Mouse (Mus musculus) neural tube, embryonic 12.5 days (tissue): ENCODE results near the gene Gm42517. TPM values are rescaled to one million over a fixed set of nuclear protein-coding genes. Genes with fewer than 3 reads are reported as not detected.

Experiments
- ATAC-seq: fragments of 200-750 bp; cut with Nextera tagmentation; 2 replicates; pipeline ENCODE4 v1.8.0; 2017; ENCODE audit warnings: low read depth, mild to moderate bottlenecking, moderate TSS enrichment, moderate library complexity; ENCODE audit not compliant: low FRiP score
- H3K27ac ChIP-seq: fragments of 300-500 bp; sonication (generic); 2 replicates; pipeline ENCODE4 v1.5.1; 2016
- H3K27me3 ChIP-seq: fragments of 300-500 bp; sonication (generic); replicated peaks from 2 replicates; pipeline ENCODE4 v1.6.1; 2016; ENCODE audit warnings: mild to moderate bottlenecking
- H3K36me3 ChIP-seq: fragments of 300-500 bp; sonication (generic); 2 replicates; pipeline ENCODE4 v1.6.1; 2016; ENCODE audit warnings: mild to moderate bottlenecking
- H3K4me1 ChIP-seq: fragments of 300-500 bp; sonication (generic); 2 replicates; pipeline ENCODE4 v1.6.1; 2016
- H3K4me2 ChIP-seq: fragments of 300-500 bp; sonication (generic); replicated peaks from 2 replicates; pipeline ENCODE4 v1.6.1; 2016; ENCODE audit warnings: mild to moderate bottlenecking
- H3K4me3 ChIP-seq: fragments of 300-500 bp; sonication (generic); 2 replicates; pipeline ENCODE4 v1.5.1; 2016
- H3K9ac ChIP-seq: fragments of 300-500 bp; sonication (generic); 2 replicates; pipeline ENCODE4 v1.6.1; 2016; ENCODE audit warnings: mild to moderate bottlenecking
- H3K9me3 ChIP-seq: fragments of 300-500 bp; sonication (generic); 2 replicates; pipeline ENCODE4 v1.6.1; 2016; ENCODE audit warnings: mild to moderate bottlenecking
- WGBS: fragments of 180-500 bp; shearing (Covaris S2); methylation state at CpG from one replicate; pipeline ENCODE4 v1.1.7; 2016; 5-methylcytosine and 5-hydroxymethylcytosine counted together
- polyA plus RNA-seq: library from polyadenylated mRNA; unstranded; fragments of >200 nt; fragmentation: Nextera tagmentation; extraction: Ambion mirVana; gene quantifications from 2 replicates; pipeline ENCODE4 v1.2.1, GENCODE M21; 2016

Gm42517 gene
- polyA plus RNA-seq, 1 experiment from 2014 or later = 0.51 TPM

DNA sequence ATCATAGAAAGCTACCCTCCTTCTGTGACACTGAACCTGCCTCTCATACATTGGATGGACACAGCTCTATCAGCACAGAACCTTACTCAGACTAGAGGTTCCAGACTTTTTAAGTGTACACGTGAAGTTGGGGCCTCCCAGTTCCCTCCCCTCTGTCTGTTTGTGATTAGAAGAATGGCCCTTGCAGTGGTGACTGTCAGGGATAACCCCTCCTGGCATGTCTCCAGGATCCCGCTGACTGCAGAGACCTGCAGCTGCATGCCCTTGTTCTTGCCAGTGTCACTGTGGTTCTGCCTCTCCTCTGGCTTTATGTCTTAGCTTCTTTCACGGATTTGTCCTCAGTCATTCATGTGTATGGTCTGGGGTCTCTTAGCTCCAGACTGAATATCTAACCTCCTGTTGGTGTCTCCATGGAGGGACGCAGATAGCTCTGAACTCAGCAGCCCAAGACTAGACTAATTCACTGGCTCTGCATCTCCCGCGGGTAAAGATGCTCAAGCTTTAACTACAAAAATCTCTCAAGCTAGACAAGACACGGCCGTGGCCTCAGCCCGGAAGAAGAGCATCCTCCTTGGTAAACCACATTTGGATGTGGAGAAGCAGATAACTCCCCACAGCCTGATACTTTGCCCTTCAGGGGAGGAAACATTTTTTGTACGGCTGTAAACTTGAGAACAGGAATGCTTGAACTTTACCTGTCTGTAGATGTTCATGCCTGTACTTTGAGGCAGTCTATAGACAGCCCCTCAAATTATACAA lies 22.2 kb downstream of the Gm42517 start:
- Histone ChIP-seq H3K9me3 (no peaks in the 10 kb centered on the region), H3K9ac (no peak overlapping the region), H3K4me3 (no peak overlapping the region), H3K27ac (no peak overlapping the region), H3K4me2 (no peak overlapping the region), H3K36me3 (peaks cover 39% of the 10 kb centered on the region), H3K4me1 (no peaks in the 10 kb centered on the region), H3K27me3 (no peaks in the 10 kb centered on the region)
- WGBS = 89% methylated on average over 10 of the region's 10 CpGs
- ATAC-seq = no peak

DNA sequence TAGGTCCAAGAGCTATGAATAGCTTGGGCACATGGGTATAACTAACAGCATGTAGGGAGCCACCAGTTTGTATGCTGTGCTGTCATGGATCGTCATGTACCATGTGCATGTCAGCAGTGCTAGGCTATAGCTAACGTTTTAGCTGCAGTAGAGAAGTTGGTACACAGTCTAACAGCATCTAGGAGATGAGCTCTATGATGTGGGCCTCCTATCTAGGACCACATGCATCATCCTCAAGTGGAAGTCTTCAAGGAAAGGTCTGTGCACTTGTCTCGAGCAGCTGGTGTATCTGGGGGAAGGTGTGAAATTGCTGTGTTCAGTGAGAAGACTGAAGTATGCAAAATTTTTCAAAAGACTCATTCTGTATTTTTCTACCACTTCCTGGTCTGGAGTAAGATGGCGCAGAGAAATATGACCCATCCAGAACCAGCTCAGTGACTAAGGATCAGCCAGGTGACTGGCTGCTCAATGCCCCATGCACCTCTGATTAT lies 24.0 kb downstream of the Gm42517 start:
- Histone ChIP-seq H3K36me3 (peaks cover 39% of the 10 kb centered on the region), H3K27me3 (no peaks in the 10 kb centered on the region), H3K4me1 (no peaks in the 10 kb centered on the region), H3K4me3 (no peak overlapping the region), H3K9ac (no peak overlapping the region), H3K27ac (no peak overlapping the region), H3K4me2 (no peak overlapping the region), H3K9me3 (no peaks in the 10 kb centered on the region)
- 92% methylated on average over 4 of the region's 4 CpGs for WGBS
- ATAC-seq = no peak

DNA sequence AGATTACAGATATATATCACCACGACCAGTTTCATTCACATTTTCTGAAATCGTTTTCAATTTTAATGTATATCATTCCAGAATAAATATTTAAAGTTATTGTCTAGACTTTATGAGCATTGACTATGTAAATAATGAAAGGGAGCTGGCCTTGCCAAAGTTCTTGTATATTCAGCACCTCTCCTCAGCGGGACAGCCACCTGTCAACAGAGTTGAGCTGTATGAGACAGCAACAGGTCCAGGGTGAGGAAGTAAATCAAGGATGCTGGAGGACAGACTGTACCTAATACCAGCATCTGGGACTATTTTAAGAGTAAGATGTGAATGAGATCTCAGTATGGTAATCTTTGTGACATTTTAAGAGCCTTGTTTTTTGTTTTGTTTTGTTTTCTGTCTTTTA lies 29.7 kb downstream of the Gm42517 start:
- WGBS = 78% methylated on average over 3 of the region's 3 CpGs
- Histone ChIP-seq H3K27me3 (no peaks in the 10 kb centered on the region), H3K4me1 (no peaks in the 10 kb centered on the region), H3K36me3 (peaks cover 36% of the 10 kb centered on the region), H3K27ac (no peak overlapping the region), H3K4me2 (no peak overlapping the region), H3K9me3 (no peaks in the 10 kb centered on the region), H3K9ac (no peak overlapping the region), H3K4me3 (no peak overlapping the region)
- ATAC-seq = no peak

DNA sequence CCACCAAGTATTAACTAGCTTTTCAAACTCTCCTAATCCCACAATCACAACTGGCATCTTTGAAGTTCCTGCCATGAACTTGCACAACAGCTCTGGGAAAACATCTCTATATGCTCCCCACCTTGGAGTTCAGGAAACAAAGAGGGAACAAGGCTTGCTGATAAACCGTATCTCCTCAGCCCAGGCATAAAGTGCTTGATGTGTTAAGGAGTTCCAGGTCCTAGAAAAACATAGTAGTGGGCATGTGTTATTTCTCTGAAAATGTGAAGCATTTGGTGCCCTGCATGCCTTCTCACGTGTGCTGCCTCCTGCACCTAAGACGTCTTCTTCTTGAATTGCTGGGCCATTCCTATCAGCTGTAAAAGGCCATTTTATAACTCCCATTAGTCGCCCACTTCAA lies 30.3 kb downstream of the Gm42517 start:
- no peak for ATAC-seq
- Histone ChIP-seq H3K27ac (no peak overlapping the region), H3K9me3 (no peaks in the 10 kb centered on the region), H3K4me3 (no peak overlapping the region), H3K9ac (no peak overlapping the region), H3K4me1 (no peaks in the 10 kb centered on the region), H3K4me2 (no peak overlapping the region), H3K36me3 (peaks cover 43% of the 10 kb centered on the region), H3K27me3 (no peaks in the 10 kb centered on the region)
- WGBS = 38% methylated on average over 4 of the region's 4 CpGs

DNA sequence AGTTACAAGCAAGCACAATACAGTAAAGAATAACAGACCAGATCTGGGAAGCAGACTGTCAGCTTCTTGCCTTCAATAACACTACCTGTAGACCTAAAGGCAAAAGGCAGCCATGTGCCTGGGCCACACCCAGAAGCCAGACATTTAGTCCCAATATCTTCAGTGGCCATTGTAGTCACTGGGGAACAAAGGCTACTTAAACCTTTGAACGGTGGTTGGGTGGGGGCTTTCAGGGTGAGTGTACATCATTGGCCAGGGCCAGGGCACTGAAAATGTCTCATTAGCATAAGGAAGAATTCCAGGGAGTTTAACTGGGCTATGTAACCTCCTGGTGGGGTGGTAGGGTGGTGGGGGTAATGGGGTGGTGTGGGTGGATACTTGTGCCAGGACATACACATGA lies 36.7 kb downstream of the Gm42517 start:
- peaks cover 52% of the 10 kb centered on the region for H3K36me3 ChIP-seq
- H3K27ac ChIP-seq = no peak overlapping the region
- 79% methylated on average over 1 of the region's 1 CpGs for WGBS
- no peaks in the 10 kb centered on the region for H3K27me3 ChIP-seq
- no peaks in the 10 kb centered on the region for H3K4me1 ChIP-seq
- H3K4me3 ChIP-seq = no peak overlapping the region
- no peak overlapping the region for H3K4me2 ChIP-seq
- H3K9me3 ChIP-seq = no peaks in the 10 kb centered on the region
- no peak for ATAC-seq
- no peak overlapping the region for H3K9ac ChIP-seq

Other genes with a start within 250 kb of the Gm42517 start
- 25.5 and 27.7 TPM in 2 replicates for gene Tmed5, start 235.3 kb downstream of the Gm42517 start, polyA plus RNA-seq
- gene Ccdc18, start 235.0 kb downstream of the Gm42517 start, polyA plus RNA-seq = 6.8 and 8.4 TPM in 2 replicates
- gene Dr1, start 99.0 kb downstream of the Gm42517 start, polyA plus RNA-seq = 47.0 and 49.1 TPM in 2 replicates
- 5.8 and 6.1 TPM in 2 replicates for gene Pigg, start 55.3 kb downstream of the Gm42517 start, polyA plus RNA-seq
- 0.75 TPM in 1 of 2 replicates, not detected in the other for gene Pde6b, start 20.5 kb upstream of the Gm42517 start, polyA plus RNA-seq
- gene Atp5k, start 66.5 kb upstream of the Gm42517 start, polyA plus RNA-seq = 438 and 460 TPM in 2 replicates
- 0.08 and 0.16 TPM in 2 replicates for gene Mfsd7a, start 81.0 kb upstream of the Gm42517 start, polyA plus RNA-seq
- gene Pcgf3, start 93.3 kb upstream of the Gm42517 start, polyA plus RNA-seq = 34.2 and 35.8 TPM in 2 replicates
- gene Cplx1, start 182.1 kb upstream of the Gm42517 start, polyA plus RNA-seq = 37.4 and 41.3 TPM in 2 replicates